Comparison of ENCODE assay signal across 12 mouse cellular contexts in the genomic region with DNA sequence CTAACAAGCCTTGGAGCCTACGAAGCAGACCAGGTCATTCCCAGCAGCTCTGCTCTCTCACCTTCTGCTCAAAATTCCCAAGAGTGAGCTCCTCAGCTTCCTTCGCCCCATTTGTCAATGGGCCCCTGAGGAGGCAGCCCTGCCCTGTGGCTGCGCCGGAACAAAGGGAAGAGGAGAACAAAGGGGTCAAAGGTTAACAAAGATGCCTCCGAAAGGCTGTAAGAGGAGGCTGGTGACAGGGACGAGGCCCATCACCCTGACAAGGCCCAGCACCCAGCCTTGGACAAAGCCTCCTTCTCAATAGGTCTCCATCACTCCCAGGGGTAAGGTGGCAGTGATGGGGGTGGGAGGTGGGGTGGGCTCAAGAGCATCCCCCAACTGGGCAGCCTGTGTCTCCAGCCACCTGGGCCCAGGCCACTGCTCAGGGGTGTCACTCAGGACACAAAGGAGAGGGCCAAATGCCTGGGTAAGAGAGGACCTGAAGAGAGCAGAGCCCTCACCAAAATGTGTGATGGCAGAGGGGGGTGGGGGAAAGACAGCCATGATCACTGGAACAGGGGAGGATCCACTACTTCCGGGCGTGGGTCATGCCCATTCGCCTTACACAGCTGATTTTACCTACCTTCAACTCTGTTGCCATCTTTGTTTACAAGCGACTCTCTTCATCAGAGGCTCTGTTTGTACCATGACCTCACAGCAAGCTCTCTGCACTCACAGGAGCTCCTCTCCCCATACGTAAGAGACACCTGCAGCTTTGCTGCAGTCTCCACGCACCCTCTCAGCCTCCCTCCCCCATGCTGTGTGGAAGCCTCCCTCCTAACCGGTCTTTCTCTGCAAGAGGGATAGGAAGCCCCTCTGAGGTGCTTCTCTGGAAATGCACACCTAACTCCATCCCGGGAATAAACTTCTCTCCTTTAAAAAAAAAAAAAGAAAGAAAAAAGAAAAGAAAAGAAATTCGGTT. TPM values are rescaled to one million over a fixed set of nuclear protein-coding genes. Genes with fewer than 3 reads are reported as not detected.
A peak's percentile ranks its signal among the peaks of the same experiment; 100 is the strongest.
DNase-seq lines count a peak whose midpoint lies in the region; ATAC-seq lines count a peak whose summit lies in the region.
"Had no signal": no experiment of that assay in that cellular context is flagged by ENCODE, and none has a peak within 500 bp of the region (broad histone marks: within the 10 kb centered on the region; RNA-seq: fewer than 3 reads in every experiment).

No protein-coding gene starts in this region.

- no peak overlapping the region for H3K9ac ChIP-seq in heart, embryonic 16.5 days (ENCODE audit: low read length)
- H3K9ac ChIP-seq in forebrain, embryonic 13.5 days = no peak overlapping the region
- H3K9ac ChIP-seq: liver, embryonic 13.5 days had no signal

- peak overlapping the region; percentile 25; the same call in 1 of the 2 replicates for H3K27ac ChIP-seq in heart, embryonic 16.5 days (ENCODE audit: low read length)
- H3K27ac ChIP-seq in forebrain, embryonic 13.5 days = peak overlapping the region; percentile 60
- H3K27ac ChIP-seq: liver, embryonic 13.5 days had no signal

- no peak overlapping the region for H3K4me2 ChIP-seq in heart, embryonic 16.5 days (ENCODE audit: low read depth, low read length)
- peak overlapping the region; percentile 29 for H3K4me2 ChIP-seq in forebrain, embryonic 13.5 days
- H3K4me2 ChIP-seq: liver, embryonic 13.5 days had no signal

- WGBS in heart, embryonic 16.5 days = 65% methylated on average over 15 of the region's 15 CpGs
- WGBS in forebrain, embryonic 13.5 days = 19% methylated on average over 15 of the region's 15 CpGs

- no peak overlapping the region for H3K4me3 ChIP-seq in heart, embryonic 16.5 days (ENCODE audit: low read length)
- no peak overlapping the region for H3K4me3 ChIP-seq in forebrain, embryonic 13.5 days
- H3K4me3 ChIP-seq: liver, embryonic 13.5 days had no signal

- H3K9me3 ChIP-seq in heart, embryonic 16.5 days (replicated peaks; ENCODE audit: control insufficient read depth, low read length) = no peaks in the 10 kb centered on the region
- H3K9me3 ChIP-seq in forebrain, embryonic 13.5 days (replicated peaks) = no peaks in the 10 kb centered on the region
- H3K9me3 ChIP-seq: liver, embryonic 13.5 days had no signal

- no peaks in the 10 kb centered on the region for H3K36me3 ChIP-seq in heart, embryonic 16.5 days (ENCODE audit: control insufficient read depth, insufficient read depth)
- no peaks in the 10 kb centered on the region for H3K36me3 ChIP-seq in forebrain, embryonic 13.5 days (ENCODE audit: poor library complexity, severe bottlenecking)
- H3K36me3 ChIP-seq: liver, embryonic 13.5 days had no signal

- peaks cover 64% of the 10 kb centered on the region for H3K4me1 ChIP-seq in heart, embryonic 16.5 days (ENCODE audit: control insufficient read depth, insufficient read depth, low read length)
- peaks cover 74% of the 10 kb centered on the region for H3K4me1 ChIP-seq in forebrain, embryonic 13.5 days
- H3K4me1 ChIP-seq: liver, embryonic 13.5 days had no signal

- no peak for DNase-seq in heart, adult 8-10 months (ENCODE audit: low spot score)
- DNase-seq in WW6 (ENCODE audit: low read depth, low spot score) = peak; percentile 57
- peak; percentile 46 for DNase-seq in neural tube, embryonic 10.5 days (ENCODE audit: extremely low spot score, low spot score)
- no peak for DNase-seq in left cerebral cortex, adult 9 months (ENCODE audit: low spot score in 2 of 2)
- DNase-seq in urinary bladder, postnatal 14 days (ENCODE audit: low spot score) = no peak
- DNase-seq in thymus, postnatal 10 days (ENCODE audit: low spot score in 2 of 2) = no peak
- DNase-seq: liver, embryonic 13.5 days; thymus, postnatal 25 days had no signal

- no peak for ATAC-seq in heart, embryonic 16.5 days (replicated peaks; ENCODE audit: extremely low read depth, insufficient read depth, low FRiP score)
- no peak for ATAC-seq in forebrain, embryonic 13.5 days
- ATAC-seq: CD4-positive, CD25-positive, alpha-beta regulatory T cell, adult 4 months had no signal

- H3K27me3 ChIP-seq in heart, embryonic 16.5 days (ENCODE audit: control insufficient read depth, insufficient read depth, low read length) = no peaks in the 10 kb centered on the region
- H3K27me3 ChIP-seq in forebrain, embryonic 13.5 days = peaks cover 8% of the 10 kb centered on the region; the same call in 1 of the 2 replicates

RNA-seq across cellular contexts. Expression of a gene that starts 51.8 kb away (rescaled TPM):
- polyA plus RNA-seq in heart, embryonic 16.5 days (2015; fragmentation: Nextera tagmentation; extraction: Ambion mirVana) = 13.5 and 15.8 TPM in 2 replicates
- total RNA-seq in heart, adult 8-10 months (2022) = 1 to 10 TPM in 3 of 4 experiments, under 1 TPM in 1; 0.72 to 1.2 (median 1.0) TPM
- polyA plus RNA-seq in forebrain, embryonic 13.5 days (2015; fragmentation: Nextera tagmentation; extraction: Ambion mirVana) = 5.8 and 6.5 TPM in 2 replicates
- total RNA-seq: monocyte, adult 5-6 weeks had no signal
- polyA plus RNA-seq: CD4-positive, CD25-positive, alpha-beta regulatory T cell, adult 4 months had no signal

Comparison
In these comparisons a context has a peak if more than half of its experiments do, and no peak if none do; other contexts are left out.
1. DNase-seq: peak in WW6 (single experiment) and neural tube, embryonic 10.5 days (single experiment); none in heart, adult 8-10 months (single experiment), left cerebral cortex, adult 9 months (0 of 2), urinary bladder, postnatal 14 days (single experiment) and thymus, postnatal 10 days (0 of 2).